Mouse (Mus musculus) right cerebral cortex, postnatal 4 days (tissue): ENCODE measurements around the gene Fxr2.
A peak's percentile ranks its signal among the peaks of the same experiment; 100 is the strongest.
"Not testable (repeated sequence)": the region's sequence is repeated elsewhere in the genome, so short reads cannot be mapped to it uniquely, and the experiment has no call there.

Source experiments
- DNase-seq: peaks from one replicate; pipeline ENCODE4 v3.0.0-alpha.2; 2022

Fxr2 gene

GRCm38 (mm10) chr11:69685526-69686148 lies 52.8 kb downstream of the Fxr2 start, which contains the start of gene Tnfsf13:
TSS of gene Tnfsf13 (minus strand) at chr11:69685784.
- DNase-seq: no peak

- peak; percentile 65 for DNase-seq
These were observed 53.6 kb downstream of the Fxr2 start for GRCm38 (mm10) chr11:69686377-69686776.

GRCm38 (mm10) chr11:69687061-69687460 lies 54.3 kb downstream of the Fxr2 start:
- no peak for DNase-seq

- no peak for DNase-seq
These were observed 57.1 kb downstream of the Fxr2 start for GRCm38 (mm10) chr11:69689891-69690290.

GRCm38 (mm10) chr11:69692196-69692811 lies 59.5 kb downstream of the Fxr2 start:
- no peak for DNase-seq

GRCm38 (mm10) chr11:69692863-69693262 lies 60.1 kb downstream of the Fxr2 start:
- DNase-seq: no peak

- DNase-seq: no peak
These were observed 60.7 kb downstream of the Fxr2 start for GRCm38 (mm10) chr11:69693421-69693965.

- DNase-seq: no peak
These were observed 62.2 kb downstream of the Fxr2 start for GRCm38 (mm10) chr11:69695046-69695360.

GRCm38 (mm10) chr11:69695361-69696181 lies 62.8 kb downstream of the Fxr2 start, which contains the start of the genes Tnfsf12 and Tnfsfm13:
TSS of gene Tnfsf12 (minus strand) at chr11:69695849.
TSS of gene Tnfsfm13 (minus strand) at chr11:69696098.
- DNase-seq: peak; percentile 68

GRCm38 (mm10) chr11:69697396-69697795 lies 64.6 kb downstream of the Fxr2 start:
- no peak for DNase-seq

- no peak for DNase-seq
These were observed 65.8 kb downstream of the Fxr2 start for GRCm38 (mm10) chr11:69698574-69698973.

GRCm38 (mm10) chr11:69699595-69699994 lies 66.8 kb downstream of the Fxr2 start:
- DNase-seq: no peak

- DNase-seq: not testable (repeated sequence)
These were observed 70.1 kb downstream of the Fxr2 start for GRCm38 (mm10) chr11:69702886-69703285.
